In genomic region chr3:144475891-144476290, GRCm38 (mm10) we compare ENCODE assay signal across 25 mouse cellular contexts.
"Had no signal": no experiment of that assay in that cellular context is flagged by ENCODE, and none has a peak within 500 bp of the region (broad histone marks: within the 10 kb centered on the region; RNA-seq: fewer than 3 reads in every experiment).

No protein-coding gene starts in this region.

- H3K27ac ChIP-seq: embryonic facial prominence, embryonic 10.5 days; embryonic facial prominence, embryonic 12.5 days; embryonic facial prominence, embryonic 13.5 days; embryonic facial prominence, embryonic 15.5 days; forebrain, embryonic 10.5 days; forebrain, embryonic 12.5 days; forebrain, embryonic 13.5 days; forebrain, embryonic 15.5 days; gastrocnemius, adult 2 months; heart, adult 2 months had no signal

- H3K4me3 ChIP-seq: embryonic facial prominence, embryonic 10.5 days; embryonic facial prominence, embryonic 12.5 days; embryonic facial prominence, embryonic 13.5 days; embryonic facial prominence, embryonic 15.5 days; erythroblast, embryonic 14.5 days; forebrain, embryonic 10.5 days; forebrain, embryonic 12.5 days; forebrain, embryonic 13.5 days; forebrain, embryonic 15.5 days; gastrocnemius, adult 2 months; heart, adult 2 months had no signal

- H3K9ac ChIP-seq: embryonic facial prominence, embryonic 12.5 days; embryonic facial prominence, embryonic 13.5 days; embryonic facial prominence, embryonic 15.5 days; forebrain, embryonic 12.5 days; forebrain, embryonic 13.5 days; forebrain, embryonic 15.5 days; forebrain, postnatal 0 days had no signal

- H3K9me3 ChIP-seq: embryonic facial prominence, embryonic 10.5 days; embryonic facial prominence, embryonic 12.5 days; embryonic facial prominence, embryonic 13.5 days; embryonic facial prominence, embryonic 15.5 days; forebrain, embryonic 10.5 days; forebrain, embryonic 12.5 days; forebrain, embryonic 13.5 days; forebrain, embryonic 15.5 days had no signal

- H3K4me2 ChIP-seq: embryonic facial prominence, embryonic 12.5 days; embryonic facial prominence, embryonic 13.5 days; embryonic facial prominence, embryonic 15.5 days; forebrain, embryonic 12.5 days; forebrain, embryonic 13.5 days; forebrain, embryonic 15.5 days had no signal

- H3K27me3 ChIP-seq: embryonic facial prominence, embryonic 12.5 days; embryonic facial prominence, embryonic 13.5 days; embryonic facial prominence, embryonic 15.5 days; forebrain, embryonic 12.5 days; forebrain, embryonic 13.5 days; forebrain, embryonic 15.5 days had no signal

- H3K36me3 ChIP-seq: embryonic facial prominence, embryonic 10.5 days; embryonic facial prominence, embryonic 12.5 days; embryonic facial prominence, embryonic 13.5 days; embryonic facial prominence, embryonic 15.5 days; forebrain, embryonic 10.5 days; forebrain, embryonic 12.5 days; forebrain, embryonic 15.5 days had no signal

- DNase-seq: cerebellum, adult 9-10 months; cerebellum, adult 9-11 months; cerebellum, postnatal 10 days; cerebellum, postnatal 14 days; cerebellum, postnatal 25 days; cerebellum, postnatal 36 days; embryo, embryonic 11 days; forebrain, postnatal 0 days; gastrocnemius, adult 2 months; gastrocnemius, postnatal 10 days; gastrocnemius, postnatal 14 days; gastrocnemius, postnatal 25 days; gastrocnemius, postnatal 36 days; heart, adult 11 months; heart, adult 18-20 months; heart, adult 2 months had no signal
